Mouse (Mus musculus) MEL (cell line): Measurements from ENCODE around the gene Pdcl3. TPM values are rescaled to one million over a fixed set of nuclear protein-coding genes. Genes with fewer than 3 reads are reported as not detected.

Experiments used
- DNase-seq: peaks from one replicate; pipeline ENCODE4 v3.0.0; 2011; ENCODE audit warnings: low read depth, low spot score
- H3K27ac ChIP-seq: 2 replicates; pipeline ENCODE4 v1.5.1; 2012; ENCODE audit warnings: low read depth, mild to moderate bottlenecking, control low read depth, low read length, moderate library complexity; ENCODE audit not compliant: control insufficient read depth
- H3K27me3 ChIP-seq, 2 experiments: fragments of 150-350 bp in 1 of 2; sonication (generic) in 1 of 2; 2 replicates each; pipeline ENCODE4 v1.6.1; 2012; ENCODE audit warnings: low read length in 2 of 2, mild to moderate bottlenecking in 2 of 2, improper control_type of control experiment in 1 of 2, moderate library complexity in 1 of 2; ENCODE audit not compliant: insufficient read depth in 2 of 2, control insufficient read depth in 1 of 2
- H3K36me3 ChIP-seq, 2 experiments: 2 replicates each; pipeline ENCODE4 v1.6.1; 2012 to 2014; ENCODE audit warnings: low read length in 2 of 2, improper control_type of control experiment in 1 of 2, inconsistent platforms in 1 of 2, mild to moderate bottlenecking in 1 of 2; ENCODE audit not compliant: insufficient read depth in 2 of 2, control insufficient read depth in 1 of 2
- H3K4me1 ChIP-seq, 2 experiments: fragments of 150-350 bp in 1 of 2; sonication (generic) in 1 of 2; 2 replicates each; pipeline ENCODE4 v1.6.1; 2012; ENCODE audit warnings: low read length in 2 of 2, improper control_type of control experiment in 1 of 2, mild to moderate bottlenecking in 1 of 2; ENCODE audit not compliant: insufficient read depth in 2 of 2, control insufficient read depth in 1 of 2
- H3K4me3 ChIP-seq, 2 experiments: fragments of 150-350 bp in 1 of 2; sonication (generic) in 1 of 2; 2 replicates each; pipeline ENCODE4 v1.5.1; 2012; ENCODE audit warnings: low read depth in 2 of 2, low read length in 2 of 2, mild to moderate bottlenecking in 2 of 2, moderate library complexity in 2 of 2, control low read depth in 1 of 2, improper control_type of control experiment in 1 of 2; ENCODE audit not compliant: control insufficient read depth in 1 of 2, insufficient read depth in 1 of 2
- H3K79me2 ChIP-seq: 2 replicates; pipeline ENCODE4 v1.6.1; 2012; ENCODE audit warnings: mild to moderate bottlenecking, low read length, moderate library complexity; ENCODE audit not compliant: control insufficient read depth, poor library complexity, insufficient read depth
- H3K9ac ChIP-seq: 2 replicates; pipeline ENCODE4 v1.6.1; 2012; ENCODE audit warnings: low read depth, mild to moderate bottlenecking, control low read depth, low read length, moderate library complexity; ENCODE audit not compliant: control insufficient read depth, poor library complexity, severe bottlenecking
- H3K9me3 ChIP-seq: fragments of 150-350 bp; sonication (generic); replicated peaks from 2 replicates; pipeline ENCODE4 v1.6.1; 2012; ENCODE audit warnings: mild to moderate bottlenecking, low read length, improper control_type of control experiment, moderate library complexity; ENCODE audit not compliant: insufficient read depth
- BHLHE40 ChIP-seq: IDR thresholded peaks from 2 replicates; pipeline ENCODE4 v1.6.1; 2012; ENCODE audit warnings: low read depth, mild to moderate bottlenecking, inconsistent platforms, low read length, improper control_type of control experiment, borderline replicate concordance
- CHD2 ChIP-seq: IDR thresholded peaks from 2 replicates; pipeline ENCODE4 v1.6.1; 2011; ENCODE audit warnings: low read length, improper control_type of control experiment
- CTCF ChIP-seq, 3 experiments: IDR thresholded peaks in 2 of 3; conservative IDR thresholded peaks in 1 of 3; 2 replicates each; pipeline ENCODE4 v1.5.1; 2011 to 2012; ENCODE audit warnings: low read length in 3 of 3, low read depth in 2 of 3, mild to moderate bottlenecking in 2 of 3, improper control_type of control experiment in 1 of 3, inconsistent platforms in 1 of 3, mixed read lengths in 1 of 3, moderate library complexity in 1 of 3; ENCODE audit not compliant: control insufficient read depth in 1 of 3, insufficient read depth in 1 of 3, poor library complexity in 1 of 3, severe bottlenecking in 1 of 3
- E2F4 ChIP-seq: IDR thresholded peaks from 2 replicates; pipeline ENCODE4 v1.6.1; 2011; ENCODE audit warnings: low read depth, low read length, improper control_type of control experiment, borderline replicate concordance
- ELF1 ChIP-seq: IDR thresholded peaks from 2 replicates; pipeline ENCODE4 v1.6.1; 2014; ENCODE audit warnings: low read depth, mild to moderate bottlenecking, inconsistent platforms, low read length, improper control_type of control experiment, moderate library complexity
- EP300 ChIP-seq, 2 experiments: IDR thresholded peaks; 2 replicates each; pipeline ENCODE4 v1.6.1; 2011; ENCODE audit warnings: improper control_type of control experiment in 2 of 2, low read length in 2 of 2, low read depth in 1 of 2, mild to moderate bottlenecking in 1 of 2
- ETS1 ChIP-seq: IDR thresholded peaks from 2 replicates; pipeline ENCODE4 v1.6.1; 2012; ENCODE audit warnings: low read depth, mild to moderate bottlenecking, inconsistent platforms, low read length, improper control_type of control experiment, moderate library complexity
- GABPA ChIP-seq: IDR thresholded peaks from 2 replicates; pipeline ENCODE4 v1.6.1; 2012; ENCODE audit warnings: low read depth, mild to moderate bottlenecking, inconsistent platforms, low read length, improper control_type of control experiment, moderate library complexity
- GATA1 ChIP-seq: IDR thresholded peaks from 2 replicates; pipeline ENCODE4 v1.6.1; 2011; ENCODE audit warnings: low read depth, low read length, improper control_type of control experiment
- KAT2A ChIP-seq: conservative IDR thresholded peaks from 2 replicates; pipeline ENCODE4 v1.6.1; 2012; ENCODE audit warnings: low read depth, low read length, improper control_type of control experiment, inconsistent platforms
- MAFK ChIP-seq: IDR thresholded peaks from 2 replicates; pipeline ENCODE4 v1.6.1; 2011; ENCODE audit warnings: low read depth, mild to moderate bottlenecking, low read length, improper control_type of control experiment, borderline replicate concordance
- MAX ChIP-seq: IDR thresholded peaks from 2 replicates; pipeline ENCODE4 v1.6.1; 2011; ENCODE audit warnings: low read length, improper control_type of control experiment
- MXI1 ChIP-seq: IDR thresholded peaks from 2 replicates; pipeline ENCODE4 v1.6.1; 2011; ENCODE audit warnings: mild to moderate bottlenecking, low read depth, low read length, improper control_type of control experiment
- MYB ChIP-seq: IDR thresholded peaks from 2 replicates; pipeline ENCODE4 v1.6.1; 2011; ENCODE audit warnings: mild to moderate bottlenecking, low read depth, low read length, improper control_type of control experiment
- NRF1 ChIP-seq: IDR thresholded peaks from 2 replicates; pipeline ENCODE4 v1.6.1; 2014; ENCODE audit warnings: low read depth, mild to moderate bottlenecking, inconsistent platforms, low read length, improper control_type of control experiment, moderate library complexity; ENCODE audit not compliant: poor library complexity, insufficient read depth, severe bottlenecking
- POLR2A ChIP-seq, 2 experiments: IDR thresholded peaks; 2 replicates each; pipeline ENCODE4 v1.6.1; 2011 to 2012; ENCODE audit warnings: low read length in 2 of 2, mild to moderate bottlenecking in 2 of 2, control low read depth in 1 of 2, improper control_type of control experiment in 1 of 2, low read depth in 1 of 2, moderate library complexity in 1 of 2; ENCODE audit not compliant: control insufficient read depth in 1 of 2, insufficient read depth in 1 of 2, poor library complexity in 1 of 2
- POLR2AphosphoS5 ChIP-seq: IDR thresholded peaks from 2 replicates; pipeline ENCODE4 v1.6.1; 2012; ENCODE audit warnings: low read depth, borderline replicate concordance, mild to moderate bottlenecking, inconsistent platforms, low read length, moderate library complexity, mixed read lengths
- RAD21 ChIP-seq: IDR thresholded peaks from 2 replicates; pipeline ENCODE4 v1.6.1; 2011; ENCODE audit warnings: mild to moderate bottlenecking, low read depth, low read length, improper control_type of control experiment
- RCOR1 ChIP-seq: IDR thresholded peaks from 2 replicates; pipeline ENCODE4 v1.6.1; 2012; ENCODE audit warnings: low read depth, mild to moderate bottlenecking, inconsistent platforms, low read length, improper control_type of control experiment
- SIN3A ChIP-seq: IDR thresholded peaks from 2 replicates; pipeline ENCODE4 v1.6.1; 2012; ENCODE audit warnings: low read length, improper control_type of control experiment, inconsistent platforms
- SMC3 ChIP-seq: IDR thresholded peaks from 2 replicates; pipeline ENCODE4 v1.6.1; 2011; ENCODE audit warnings: low read depth, low read length, improper control_type of control experiment
- TAL1 ChIP-seq: IDR thresholded peaks from 2 replicates; pipeline ENCODE4 v1.6.1; 2012; ENCODE audit warnings: mild to moderate bottlenecking, inconsistent platforms, low read length, moderate library complexity, mixed read lengths
- TBP ChIP-seq: IDR thresholded peaks from 2 replicates; pipeline ENCODE4 v1.8.0; 2011; ENCODE audit warnings: low read depth, low read length, improper control_type of control experiment
- UBTF ChIP-seq: IDR thresholded peaks from 2 replicates; pipeline ENCODE4 v1.6.1; 2012; ENCODE audit warnings: low read depth, mild to moderate bottlenecking, inconsistent platforms, low read length, improper control_type of control experiment, moderate library complexity, borderline replicate concordance; ENCODE audit not compliant: insufficient read depth
- USF1 ChIP-seq: IDR thresholded peaks from 2 replicates; pipeline ENCODE4 v1.6.1; 2014; ENCODE audit warnings: low read depth, mild to moderate bottlenecking, inconsistent platforms, low read length, improper control_type of control experiment, moderate library complexity
- USF2 ChIP-seq, 2 experiments: IDR thresholded peaks; 2 replicates each; pipeline ENCODE4 v1.6.1; 2011 to 2012; ENCODE audit warnings: improper control_type of control experiment in 2 of 2, low read length in 2 of 2, borderline replicate concordance in 1 of 2, inconsistent platforms in 1 of 2, low read depth in 1 of 2, mild to moderate bottlenecking in 1 of 2; ENCODE audit not compliant: insufficient read depth in 1 of 2
- ZC3H11A ChIP-seq: IDR thresholded peaks from 2 replicates; pipeline ENCODE4 v1.6.1; 2012; ENCODE audit warnings: low read depth, mild to moderate bottlenecking, inconsistent platforms, low read length, improper control_type of control experiment
- ZKSCAN1 ChIP-seq: IDR thresholded peaks from 2 replicates; pipeline ENCODE4 v1.6.1; 2012; ENCODE audit warnings: low read depth, mild to moderate bottlenecking, inconsistent platforms, low read length, improper control_type of control experiment, moderate library complexity
- polyA plus RNA-seq, 2 experiments: library from polyadenylated mRNA; stranded (reverse) in 1 of 2; unstranded in 1 of 2; fragments of >175 nt in 1 of 2; fragments of >200 nt in 1 of 2; gene quantifications; 2 replicates each; pipeline versions ENCODE4 v1.2.1 to v1.2.4; 2012; ENCODE audit warnings: low replicate concordance in 2 of 2, low read depth in 1 of 2; ENCODE audit not compliant: insufficient read length in 2 of 2, insufficient read depth in 1 of 2, missing spikeins in 1 of 2
- total RNA-seq: library from RNA; depleted of rRNA; stranded (reverse); fragments of 300-350 nt; gene quantifications from 2 replicates; pipeline ENCODE4 v1.2.3, GENCODE M21; 2012

The Pdcl3 gene
- total and polyA plus RNA-seq, 3 experiments = 52.5 to 236 (median 71.5) TPM

GRCm38 (mm10) chr1:38956457-38956856 lies 29.0 kb upstream of the Pdcl3 start:
- no peaks in the 10 kb centered on the region for H3K79me2 ChIP-seq
- no peak overlapping the region for H3K4me3 ChIP-seq
- H3K27ac ChIP-seq = no peak overlapping the region
- no peak overlapping the region for H3K9ac ChIP-seq
- H3K9me3 ChIP-seq = no peaks in the 10 kb centered on the region
- no peak for DNase-seq
- no peaks in the 10 kb centered on the region for H3K4me1 ChIP-seq
- H3K27me3 ChIP-seq = peaks cover 0 to 2% of the 10 kb centered on the region in 2 experiments; a peak in 3 of 4 replicates
- no peak for TF ChIP-seq UBTF
- TF ChIP-seq USF1 = 0 out of 2 replicates have a peak, but pooled peaks have one; percentile 23
- no peaks in the 10 kb centered on the region for H3K36me3 ChIP-seq

- no peaks in the 10 kb centered on the region for H3K9me3 ChIP-seq
- DNase-seq = peak; percentile 50
- H3K79me2 ChIP-seq = no peaks in the 10 kb centered on the region
These were observed 16.3 kb upstream of the Pdcl3 start for GRCm38 (mm10) chr1:38969116-38969515.

GRCm38 (mm10) chr1:38971712-38972111 lies 13.7 kb upstream of the Pdcl3 start:
- Histone ChIP-seq H3K9ac (no peak overlapping the region), H3K79me2 (no peaks in the 10 kb centered on the region), H3K4me1 (no peaks in the 10 kb centered on the region), H3K36me3 (no peaks in the 10 kb centered on the region), H3K4me3 (no peak overlapping the region), H3K27ac (no peak overlapping the region), H3K27me3 (0 out of 4 replicates have a peak, but pooled peaks cover 0 to 2% of the 10 kb centered on the region in 2 experiments), H3K9me3 (no peaks in the 10 kb centered on the region)
- DNase-seq = no peak
- TF ChIP-seq ZC3H11A (no peak), MXI1 (no peak), MAFK (no peak), RAD21 (no peak), CHD2 (no peak), CTCF (IDR thresholded peaks at IDR 0.05 in 2 of 3, conservative IDR thresholded peaks at IDR 0.05 in 1 of 3; ENCODE audit: control insufficient read depth in 1 of 3, insufficient read depth in 1 of 3, low read depth in 2 of 3, low read length in 3 of 3, poor library complexity in 1 of 3, severe bottlenecking in 1 of 3) (no peak), GABPA (no peak), USF1 (no peak), TAL1 (no peak), KAT2A (no peak), SMC3 (no peak), ETS1 (no peak), ELF1 (no peak), MYB (no peak), MAX (no peak), POLR2AphosphoS5 (no peak), EP300 (IDR thresholded peaks at IDR 0.05; ENCODE audit: low read depth in 1 of 2, low read length in 2 of 2) (no peak), SIN3A (no peak)

More at GRCm38 (mm10) chr1:38969116-38969515, 16.3 kb upstream of the Pdcl3 start:
- 0 out of 4 replicates have a peak, but pooled peaks cover 2 to 4% of the 10 kb centered on the region in 2 experiments for H3K27me3 ChIP-seq
- no peaks in the 10 kb centered on the region for H3K4me1 ChIP-seq
- no peaks in the 10 kb centered on the region for H3K36me3 ChIP-seq
- no peak overlapping the region for H3K27ac ChIP-seq
- no peak overlapping the region for H3K9ac ChIP-seq
- TF ChIP-seq POLR2A (IDR thresholded peaks at IDR 0.05; ENCODE audit: control insufficient read depth in 1 of 2, insufficient read depth in 1 of 2, low read depth in 1 of 2, low read length in 2 of 2, poor library complexity in 1 of 2) (no peak), SMC3 (no peak), GATA1 (no peak), MXI1 (no peak), MAX (no peak), CTCF (IDR thresholded peaks at IDR 0.05 in 2 of 3, conservative IDR thresholded peaks at IDR 0.05 in 1 of 3; ENCODE audit: control insufficient read depth in 1 of 3, insufficient read depth in 1 of 3, low read depth in 2 of 3, low read length in 3 of 3, poor library complexity in 1 of 3, severe bottlenecking in 1 of 3) (no peak), ZC3H11A (no peak), POLR2AphosphoS5 (no peak), NRF1 (no peak), ETS1 (no peak), USF2 (IDR thresholded peaks at IDR 0.05; ENCODE audit: borderline replicate concordance in 1 of 2, insufficient read depth in 1 of 2, low read depth in 1 of 2, low read length in 2 of 2) (no peak), TBP (no peak), BHLHE40 (no peak), RCOR1 (no peak), CHD2 (no peak), RAD21 (no peak), GABPA (no peak), ZKSCAN1 (no peak), E2F4 (no peak)
- H3K4me3 ChIP-seq = no peak overlapping the region
